Mouse (Mus musculus): Measurements from ENCODE around the gene Prr5.

- TF ChIP-seq CTCF (IDR thresholded peaks at IDR 0.05; ENCODE audit: extremely low read depth, insufficient read depth, insufficient read length, insufficient replicate concordance), result no peak
- no peak for TF ChIP-seq POLR2A (IDR thresholded peaks at IDR 0.05; ENCODE audit: low read depth, low read length)
Observed at GRCm38 (mm10) chr15:84682206-84682605, 12.8 kb downstream of the Prr5 start.
